Mouse (Mus musculus) CH12.LX (cell line): Measurements from ENCODE around the gene Igsf21. TPM values are rescaled to one million over a fixed set of nuclear protein-coding genes. Genes with fewer than 3 reads are reported as not detected.

ENCODE experiments used
- DNase-seq: peaks from one replicate; pipeline ENCODE4 v3.0.0-alpha.2; 2013; ENCODE audit errors: extremely low read depth
- H3K27ac ChIP-seq: 2 replicates; pipeline ENCODE4 v1.5.1; 2012; ENCODE audit warnings: low read depth, mild to moderate bottlenecking, control low read depth, moderate library complexity; ENCODE audit not compliant: insufficient read depth
- H3K27me3 ChIP-seq: replicated peaks from 2 replicates; pipeline ENCODE3; 2012; ENCODE audit warnings: inconsistent platforms
- H3K36me3 ChIP-seq, 2 experiments: replicated peaks in 1 of 2; 2 replicates each; pipeline versions ENCODE3 to v1.6.1; 2012; ENCODE audit warnings: inconsistent platforms in 1 of 2, low read length in 1 of 2, mild to moderate bottlenecking in 1 of 2, mixed read lengths in 1 of 2, moderate library complexity in 1 of 2; ENCODE audit not compliant: control insufficient read depth in 1 of 2, insufficient read depth in 1 of 2
- H3K4me1 ChIP-seq, 2 experiments: 2 replicates each; pipeline ENCODE4 v1.6.1; 2012; ENCODE audit warnings: inconsistent platforms in 1 of 2, moderate library complexity in 1 of 2; ENCODE audit not compliant: insufficient read depth in 2 of 2, control insufficient read depth in 1 of 2
- H3K4me2 ChIP-seq: 2 replicates; pipeline ENCODE4 v1.6.1; 2012; ENCODE audit warnings: low read depth, mild to moderate bottlenecking, control low read depth; ENCODE audit not compliant: poor library complexity, insufficient read depth, severe bottlenecking
- H3K4me3 ChIP-seq, 3 experiments: fragments of 150-350 bp in 1 of 3; sonication (generic) in 1 of 3; replicated peaks in 1 of 3; 2 replicates each; pipeline versions ENCODE3 to v1.5.1; 2011 to 2012; ENCODE audit warnings: low read depth in 2 of 3, low read length in 2 of 3, mild to moderate bottlenecking in 2 of 3, moderate library complexity in 2 of 3, control low read depth in 1 of 3, improper control_type of control experiment in 1 of 3, inconsistent platforms in 1 of 3, mixed read lengths in 1 of 3; ENCODE audit not compliant: poor library complexity in 1 of 3
- H3K79me2 ChIP-seq: replicated peaks from 2 replicates; pipeline ENCODE4 v1.6.1; 2012; ENCODE audit warnings: mild to moderate bottlenecking, moderate library complexity; ENCODE audit not compliant: control insufficient read depth, poor library complexity, insufficient read depth, severe bottlenecking; ENCODE audit errors: extremely low read depth
- H3K9ac ChIP-seq: 2 replicates; pipeline ENCODE4 v1.6.1; 2012; ENCODE audit warnings: low read depth, mild to moderate bottlenecking, control low read depth, moderate library complexity; ENCODE audit not compliant: insufficient read depth
- H3K9me3 ChIP-seq: replicated peaks from 2 replicates; pipeline ENCODE3; 2012; ENCODE audit warnings: low read length, inconsistent platforms, mixed read lengths
- BHLHE40 ChIP-seq: IDR thresholded peaks from 2 replicates; pipeline ENCODE4 v1.6.1; 2011; ENCODE audit warnings: mild to moderate bottlenecking, low read depth, low read length, improper control_type of control experiment
- CTCF ChIP-seq, 2 experiments: IDR thresholded peaks in 1 of 2; conservative IDR thresholded peaks in 1 of 2; 2 replicates each; pipeline ENCODE4 v1.5.1; 2011 to 2012; ENCODE audit warnings: low read depth in 2 of 2, low read length in 2 of 2, improper control_type of control experiment in 1 of 2, inconsistent platforms in 1 of 2, mild to moderate bottlenecking in 1 of 2, moderate library complexity in 1 of 2
- ELF1 ChIP-seq: IDR thresholded peaks from 2 replicates; pipeline ENCODE4 v1.6.1; 2014; ENCODE audit warnings: low read depth, mild to moderate bottlenecking, inconsistent platforms, low read length, improper control_type of control experiment
- HCFC1 ChIP-seq: IDR thresholded peaks from 2 replicates; pipeline ENCODE4 v1.6.1; 2012; ENCODE audit warnings: low read depth, mild to moderate bottlenecking, inconsistent platforms, low read length, improper control_type of control experiment
- JUND ChIP-seq: conservative IDR thresholded peaks from 2 replicates; pipeline ENCODE4 v1.6.1; 2011; ENCODE audit warnings: low read depth, low read length, improper control_type of control experiment
- MAX ChIP-seq: IDR thresholded peaks from 2 replicates; pipeline ENCODE4 v1.6.1; 2011; ENCODE audit warnings: low read length, improper control_type of control experiment
- MXI1 ChIP-seq: IDR thresholded peaks from 2 replicates; pipeline ENCODE4 v1.6.1; 2011; ENCODE audit warnings: mild to moderate bottlenecking, low read depth, low read length, improper control_type of control experiment
- MYC ChIP-seq: IDR thresholded peaks from 2 replicates; pipeline ENCODE4 v1.6.1; 2011; ENCODE audit warnings: low read depth, mild to moderate bottlenecking, improper control_type of control experiment, low read length
- NRF1 ChIP-seq: IDR thresholded peaks from 2 replicates; pipeline ENCODE4 v1.6.1; 2014; ENCODE audit warnings: low read depth, mild to moderate bottlenecking, inconsistent platforms, low read length, improper control_type of control experiment, moderate library complexity
- PAX5 ChIP-seq: IDR thresholded peaks from 2 replicates; pipeline ENCODE4 v1.6.1; 2012; ENCODE audit warnings: low read length, inconsistent platforms, mixed read lengths
- POLR2AphosphoS2 ChIP-seq: IDR thresholded peaks from 2 replicates; pipeline ENCODE4 v1.6.1; 2011; ENCODE audit warnings: low read depth, low read length, improper control_type of control experiment
- RCOR1 ChIP-seq: conservative IDR thresholded peaks from 2 replicates; pipeline ENCODE4 v1.6.1; 2012; ENCODE audit warnings: low read depth, mild to moderate bottlenecking, inconsistent platforms, low read length, improper control_type of control experiment
- SIN3A ChIP-seq: IDR thresholded peaks from 2 replicates; pipeline ENCODE4 v1.6.1; 2012; ENCODE audit warnings: low read length, improper control_type of control experiment, inconsistent platforms
- TBP ChIP-seq: conservative IDR thresholded peaks from 2 replicates; pipeline ENCODE4 v1.6.1; 2011; ENCODE audit warnings: low read depth, low read length, improper control_type of control experiment
- ZC3H11A ChIP-seq: IDR thresholded peaks from 2 replicates; pipeline ENCODE4 v1.6.1; 2012; ENCODE audit warnings: low read depth, mild to moderate bottlenecking, inconsistent platforms, low read length, improper control_type of control experiment
- ZMIZ1 ChIP-seq: IDR thresholded peaks from 2 replicates; pipeline ENCODE4 v1.6.1; 2012; ENCODE audit warnings: low read depth, mild to moderate bottlenecking, inconsistent platforms, low read length, improper control_type of control experiment
- ZNF384 ChIP-seq: IDR thresholded peaks from 2 replicates; pipeline ENCODE4 v1.6.1; 2012; ENCODE audit warnings: low read depth, low read length, improper control_type of control experiment, inconsistent platforms
- dilution Hi-C: fragments of 300-500 bp; cut with MboI; formaldehyde crosslinking; loops from 2 replicates; pipeline ENCODE4 v1.14.3; 2020; ENCODE audit warnings: low sequenced_read_pairs; ENCODE audit not compliant: extremely low pct_unique_long_range_greater_than_20kb, extremely low pct_ligation_motif_present
- in situ Hi-C: fragments of 300-500 bp; cut with MboI; formaldehyde crosslinking; loops from 3 replicates; pipeline ENCODE4 v1.14.3; 2019; ENCODE audit warnings: low sequenced_read_pairs, low pct_ligation_motif_present, low pct_unique_long_range_greater_than_20kb, mixed read lengths
- polyA plus RNA-seq: library from polyadenylated mRNA; unstranded; fragments of >175 nt; gene quantifications from 2 replicates; pipeline ENCODE4 v1.2.1, GENCODE M21; 2012; ENCODE audit warnings: low read depth; ENCODE audit not compliant: insufficient read length
- total RNA-seq, 2 experiments: library from RNA; depleted of rRNA; stranded (reverse); fragments of 300-350 nt in 1 of 2; fragments of >200 nt in 1 of 2; gene quantifications; 2 replicates each; pipeline ENCODE4 v1.2.3; 2012 to 2014

Igsf21 gene
- total and polyA plus RNA-seq, 3 experiments: not detected

DNA sequence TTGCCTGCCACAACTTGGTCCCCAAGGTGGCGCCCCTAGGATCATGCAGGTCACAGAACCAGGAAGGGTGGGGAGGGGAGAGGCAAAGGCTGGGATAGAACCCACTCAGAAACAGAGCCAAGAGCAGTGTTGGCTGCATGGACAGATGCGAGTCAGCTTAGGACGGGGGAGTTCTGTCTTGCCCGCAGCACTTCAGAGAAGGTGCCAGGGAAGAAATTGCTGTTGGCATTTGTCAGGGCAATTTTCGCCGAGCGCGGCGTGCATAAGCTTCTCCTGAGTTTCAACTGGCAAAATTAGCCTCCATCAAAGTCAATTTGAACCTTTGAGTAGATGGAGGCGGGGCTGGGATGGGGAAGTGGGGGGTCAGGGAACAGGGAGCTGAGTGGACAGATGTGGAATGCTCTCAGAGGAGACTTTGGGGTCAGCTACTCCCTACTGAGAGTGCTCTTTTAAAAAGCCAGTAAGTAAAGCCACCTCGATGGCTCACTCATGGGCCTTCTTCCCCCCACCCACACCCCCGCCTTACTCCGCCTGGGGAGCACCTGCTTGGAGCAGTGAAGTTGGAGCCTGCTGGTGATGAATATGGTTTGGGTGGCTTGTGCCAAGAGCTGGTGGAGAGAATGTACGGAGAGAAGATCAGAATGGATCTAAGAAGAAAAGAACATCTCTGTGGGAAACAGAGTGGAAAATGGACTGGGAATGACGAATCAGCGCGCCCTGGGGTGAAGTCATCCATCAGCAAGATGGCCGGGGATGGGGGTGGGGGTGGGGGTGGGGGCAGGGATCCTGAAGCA, 12.0 kb downstream of the Igsf21 start:
- in situ Hi-C loops: no loop called here

DNA sequence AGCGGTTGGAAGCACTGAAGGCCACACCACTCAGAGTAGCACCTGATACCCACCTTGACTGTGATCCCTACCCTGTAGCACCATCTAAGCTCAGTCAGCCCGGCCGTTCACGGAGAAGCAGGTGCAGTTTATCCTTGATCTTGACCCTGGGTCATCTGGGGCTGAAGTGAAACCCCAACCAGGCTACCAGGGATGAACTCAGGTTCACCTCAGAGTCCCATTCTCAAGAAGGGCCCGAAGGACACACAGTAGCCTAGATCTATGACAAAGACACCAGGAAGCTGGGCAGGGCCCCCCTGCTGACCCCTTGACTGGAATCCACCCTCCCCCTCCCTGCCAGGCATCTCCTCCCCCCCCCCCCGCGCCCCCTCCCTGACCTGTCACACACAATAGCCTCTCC, 18.7 kb downstream of the Igsf21 start:
- H3K36me3 ChIP-seq: no peaks in the 10 kb centered on the region
- peaks cover 52% of the 10 kb centered on the region for H3K27me3 ChIP-seq
- in situ Hi-C loops: no loop called here
- no peak for DNase-seq
- dilution Hi-C loops: no loop called here
- TF ChIP-seq PAX5 (no peak), JUND (no peak), SIN3A (no peak), ZMIZ1 (no peak), RCOR1 (no peak), HCFC1 (no peak), BHLHE40 (no peak), MAX (no peak), MYC (no peak), ZNF384 (no peak)
- peaks cover 4% of the 10 kb centered on the region for H3K9me3 ChIP-seq
- H3K4me2 ChIP-seq: no peak overlapping the region
- H3K4me3 ChIP-seq: no peak overlapping the region
- H3K79me2 ChIP-seq: no peaks in the 10 kb centered on the region
- H3K4me1 ChIP-seq: no peaks in the 10 kb centered on the region
- H3K9ac ChIP-seq: no peak overlapping the region
- no peak overlapping the region for H3K27ac ChIP-seq

More for the DNA sequence above, 12.0 kb downstream of the Igsf21 start:
- Histone ChIP-seq H3K4me1 (no peaks in the 10 kb centered on the region), H3K36me3 (no peaks in the 10 kb centered on the region), H3K4me3 (no peak overlapping the region), H3K79me2 (no peaks in the 10 kb centered on the region), H3K9ac (no peak overlapping the region)
- TF ChIP-seq PAX5 (no peak), ELF1 (no peak), CTCF (conservative IDR thresholded peaks at IDR 0.05 in 1 of 2, IDR thresholded peaks at IDR 0.05 in 1 of 2; ENCODE audit: low read depth in 2 of 2, low read length in 2 of 2) (no peak), NRF1 (no peak), MXI1 (no peak), ZC3H11A (no peak), ZNF384 (no peak), TBP (no peak), MYC (no peak), POLR2AphosphoS2 (no peak), BHLHE40 (no peak)
- TF ChIP-seq, all 38 proteins: peak for 0
- Histone ChIP-seq H3K9me3 (peaks cover 2% of the 10 kb centered on the region), H3K27ac (no peak overlapping the region), H3K4me2 (no peak overlapping the region), H3K27me3 (peaks cover 40% of the 10 kb centered on the region)
- no peak for DNase-seq
- dilution Hi-C loops: no loop called here
